Mouse (Mus musculus) fat pad, adult 2 months (tissue): ENCODE measurements around the gene Srpx.

ENCODE experiments used
- DNase-seq: peaks from one replicate; pipeline ENCODE4 v3.0.0-alpha.2; 2011; ENCODE audit warnings: low read depth, low spot score; ENCODE audit errors: extremely low read depth

Srpx gene

GRCm38 (mm10) chrX:10117065-10117719 is at the start of gene Srpx:
Srpx (minus strand) TSS chrX:10117709.
- no peak for DNase-seq

DNA sequence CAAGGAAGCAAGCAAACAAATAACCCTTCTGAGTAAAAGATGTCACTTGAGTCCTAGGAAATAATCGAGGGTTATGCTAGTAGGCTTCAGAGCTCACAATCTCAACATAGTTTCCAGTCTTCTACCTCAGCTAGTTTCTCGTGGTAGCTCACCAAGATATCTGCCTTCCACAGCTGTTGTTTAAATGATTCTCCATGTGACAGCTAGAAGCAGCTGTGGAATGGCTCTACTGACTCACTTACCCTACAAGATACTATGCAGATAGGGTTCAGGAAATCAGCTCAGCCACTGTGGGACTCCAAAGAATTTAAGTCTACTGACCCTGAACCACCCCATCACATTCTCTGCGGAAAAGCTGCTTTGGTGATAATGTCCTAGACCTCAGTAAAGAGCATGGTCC is 34.9 kb upstream of the Srpx start:
- no peak for DNase-seq

GRCm38 (mm10) chrX:10115780-10116179 is 1.7 kb downstream of the Srpx start:
- no peak for DNase-seq

DNA sequence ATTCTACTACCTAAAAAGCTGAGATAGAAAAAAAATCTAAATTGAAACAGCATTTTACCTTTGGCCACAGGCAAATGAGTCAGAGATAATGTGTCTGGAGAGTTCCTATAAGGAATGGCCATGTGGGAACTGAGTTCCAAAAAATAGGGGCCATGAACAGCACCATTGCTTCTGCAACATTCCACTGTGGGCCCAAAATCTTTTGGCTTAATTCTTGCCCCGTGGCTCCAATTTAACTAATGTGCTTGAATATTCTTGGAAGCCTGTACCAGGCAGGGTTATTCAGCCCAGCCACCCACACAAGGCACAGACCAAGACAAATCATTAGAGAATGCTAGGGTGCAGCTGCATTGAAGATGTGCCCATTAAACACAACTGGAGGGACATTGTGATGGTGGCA is 6.8 kb downstream of the Srpx start:
- DNase-seq = no peak

- DNase-seq = peak; percentile 16
Measured at GRCm38 (mm10) chrX:10108558-10108957, 9.0 kb downstream of the Srpx start.

- no peak for DNase-seq
Measured at GRCm38 (mm10) chrX:10105475-10105874, 12.0 kb downstream of the Srpx start.

GRCm38 (mm10) chrX:10102739-10103138 is 14.8 kb downstream of the Srpx start:
- no peak for DNase-seq

DNA sequence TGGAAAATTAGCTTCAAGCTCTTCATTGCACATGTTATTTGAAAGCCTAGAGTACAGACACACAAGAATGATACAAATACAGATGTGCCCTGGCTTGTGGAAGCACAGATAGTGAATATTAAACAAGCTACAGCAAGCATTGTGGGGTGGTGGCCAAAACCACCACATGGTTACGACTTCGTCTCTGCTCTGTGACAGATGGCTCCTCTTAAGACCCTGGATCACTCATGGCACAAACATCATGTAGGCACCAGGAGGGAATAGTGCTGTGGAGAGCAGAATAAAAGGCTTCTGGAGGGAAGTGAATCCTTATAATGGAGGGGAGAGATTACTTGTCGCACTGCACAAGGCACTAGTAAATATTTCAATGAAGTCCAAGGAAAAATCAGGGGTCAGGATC is 21.7 kb downstream of the Srpx start:
- no peak for DNase-seq

DNA sequence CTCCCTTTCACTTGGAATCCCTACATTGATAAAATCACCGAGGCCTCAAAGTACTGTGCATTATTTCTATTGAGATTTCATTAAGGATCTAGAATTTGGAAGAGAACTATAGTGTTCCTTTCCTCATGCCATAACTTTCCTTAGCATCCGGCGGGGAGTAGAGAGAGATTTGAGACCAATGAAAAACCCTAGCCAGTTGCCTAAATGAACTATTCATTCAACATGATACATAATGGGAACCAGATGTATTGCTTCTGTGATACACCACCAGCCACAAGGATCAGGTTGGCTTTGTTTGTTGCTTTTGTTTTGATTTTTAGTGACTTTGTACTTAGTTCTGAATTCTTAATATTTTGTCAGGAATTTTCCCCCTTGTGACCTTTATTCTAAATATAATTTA is 37.1 kb downstream of the Srpx start:
- no peak for DNase-seq

DNA sequence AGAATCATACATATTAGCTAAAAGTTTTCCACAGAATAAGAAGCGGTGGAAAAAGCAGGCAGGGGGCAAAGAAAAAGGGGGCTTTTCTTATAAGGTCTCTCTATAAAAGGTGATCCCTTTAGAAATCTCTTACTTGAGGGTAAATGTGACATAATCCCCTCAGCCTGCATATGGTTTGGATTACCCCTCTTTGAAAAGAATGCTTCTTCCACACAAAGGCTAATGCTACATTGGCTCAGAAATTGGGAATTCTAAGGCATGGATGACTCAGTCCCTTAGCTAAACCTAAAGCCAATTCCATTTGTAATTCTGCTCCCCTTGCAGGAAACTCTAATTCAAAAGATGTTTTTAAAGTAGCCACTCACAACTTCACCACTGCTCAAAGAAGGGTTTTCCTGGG is 37.5 kb downstream of the Srpx start:
- DNase-seq = no peak

- DNase-seq = no peak
Measured at GRCm38 (mm10) chrX:10073966-10074365, 43.5 kb downstream of the Srpx start.

DNA sequence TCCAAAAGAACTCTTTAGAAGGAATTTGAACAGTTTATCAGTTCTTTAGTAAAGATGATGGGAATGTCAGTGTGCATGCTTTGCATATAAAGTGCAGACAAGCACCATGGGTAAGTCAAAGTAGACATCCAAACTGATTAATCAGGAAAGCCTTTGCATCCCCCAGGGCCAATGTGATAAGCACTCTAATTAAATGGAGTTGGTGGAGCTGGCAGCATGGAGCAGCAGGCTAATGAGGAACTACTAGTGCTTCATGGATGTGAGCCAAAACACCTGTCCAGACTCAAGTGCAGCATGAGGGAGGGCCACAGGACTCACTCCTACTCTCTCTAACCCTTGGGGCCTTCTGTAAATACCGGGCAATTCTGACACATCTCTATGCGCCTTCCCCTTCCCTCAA is 46.0 kb downstream of the Srpx start:
- no peak for DNase-seq

- no peak for DNase-seq
Measured at GRCm38 (mm10) chrX:10070689-10071088, 46.8 kb downstream of the Srpx start.

DNA sequence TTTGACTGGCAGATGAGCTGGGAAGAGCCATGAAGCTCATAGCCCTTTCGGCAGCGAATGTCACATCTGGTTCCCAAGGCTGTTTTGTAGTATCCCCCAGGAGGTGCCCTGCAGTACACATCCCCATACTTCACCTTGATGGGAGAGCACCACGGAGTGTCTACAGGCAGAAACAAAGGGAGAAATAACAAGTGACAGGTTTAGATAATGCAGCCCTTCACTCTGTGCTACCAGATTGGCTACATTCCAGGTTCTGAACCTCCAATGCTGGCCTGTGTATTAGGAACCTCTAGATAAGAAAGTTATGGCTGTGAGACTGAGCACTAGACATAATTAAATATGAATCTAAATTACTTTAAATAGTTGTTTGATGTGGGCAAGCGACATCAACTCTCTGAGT is 48.1 kb downstream of the Srpx start:
- DNase-seq = no peak

DNA sequence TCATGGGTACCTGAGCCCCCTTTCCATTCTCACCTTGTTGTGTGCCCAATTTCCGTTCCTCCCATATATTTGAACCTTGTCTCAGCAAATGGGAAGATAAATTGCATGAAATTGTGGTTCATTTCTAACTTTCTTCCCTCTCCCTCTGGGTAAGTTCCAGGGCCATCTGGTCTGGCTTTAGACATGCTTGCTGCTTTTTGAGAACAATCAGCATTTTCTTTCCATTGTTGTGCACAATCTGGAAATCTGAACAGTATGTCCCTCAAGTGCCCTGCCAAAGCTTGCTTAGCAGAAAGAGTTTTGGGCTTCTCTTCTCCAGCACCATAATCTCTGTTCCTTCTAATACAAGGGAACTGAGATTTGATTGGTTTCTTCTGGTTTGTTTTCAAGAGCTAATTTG is 53.7 kb downstream of the Srpx start:
- no peak for DNase-seq

DNA sequence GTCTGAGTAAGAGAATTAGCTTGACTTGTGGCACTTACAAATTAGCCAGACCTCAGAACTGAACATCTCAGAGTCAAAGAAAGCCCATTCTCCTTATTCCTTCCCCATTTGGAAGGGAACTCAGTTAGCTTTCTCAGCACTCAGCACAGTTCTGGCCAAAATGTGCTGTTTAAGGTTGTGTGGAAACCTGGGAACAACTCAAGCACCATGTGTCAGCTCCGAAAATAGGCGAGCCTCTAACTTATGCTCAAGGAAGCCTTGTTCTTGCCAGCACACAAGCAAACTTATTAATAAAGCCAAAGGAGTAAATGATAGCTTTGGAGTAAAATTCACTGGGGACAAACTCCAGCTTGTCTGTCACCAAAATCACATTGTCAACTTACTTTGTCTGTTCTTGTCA is 54.1 kb downstream of the Srpx start:
- no peak for DNase-seq

GRCm38 (mm10) chrX:10062201-10062600 is 55.3 kb downstream of the Srpx start:
- DNase-seq = no peak

DNA sequence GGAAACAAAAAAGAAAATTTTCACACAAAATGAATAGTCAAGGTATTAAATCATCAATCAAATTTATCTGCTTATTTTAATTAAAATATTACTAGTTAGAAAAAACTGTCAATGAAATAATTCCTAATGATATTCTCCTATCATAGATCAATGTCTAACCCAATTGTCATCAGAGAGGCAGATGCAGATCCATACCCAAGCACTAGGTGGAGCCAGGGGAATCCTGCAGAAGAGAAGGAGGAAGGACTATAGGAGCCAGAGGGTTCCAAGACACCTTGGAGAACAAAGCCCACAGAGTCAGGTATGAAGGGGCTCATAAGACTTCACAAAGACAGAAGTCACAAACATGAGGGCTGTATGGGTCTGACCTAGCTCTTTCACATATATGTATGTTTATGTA is 82.8 kb downstream of the Srpx start:
- no peak for DNase-seq

GRCm38 (mm10) chrX:10010202-10010601 is 107.3 kb downstream of the Srpx start:
- no peak for DNase-seq

DNA sequence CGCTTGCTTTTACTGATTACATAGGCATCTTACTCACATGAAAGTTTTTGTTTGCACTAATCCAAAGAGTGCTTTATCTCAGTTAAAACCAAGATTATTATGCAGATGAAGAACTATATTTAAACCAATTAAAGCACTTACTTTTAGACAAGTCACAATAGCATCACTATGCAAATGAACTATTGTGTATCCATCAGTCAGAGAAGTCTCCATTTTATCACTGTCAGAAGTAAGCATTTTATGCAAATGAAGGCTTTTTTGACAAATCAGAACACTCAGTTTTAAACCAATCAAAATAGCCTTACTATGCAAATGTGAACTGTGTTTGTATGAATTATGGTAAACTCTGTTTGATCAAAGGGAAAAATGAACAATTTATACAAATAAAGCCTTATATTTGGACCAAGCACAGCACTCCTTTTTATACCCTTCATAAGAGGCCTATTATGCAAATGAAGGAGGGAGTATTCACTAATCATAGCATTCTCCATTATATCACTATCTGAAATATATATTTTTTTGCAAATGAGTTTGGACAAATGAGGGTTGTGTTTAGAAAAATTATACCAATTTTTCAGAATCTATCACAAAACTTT is 109.7 kb downstream of the Srpx start:
- no peak for DNase-seq

- DNase-seq = no peak
Measured at GRCm38 (mm10) chrX:10005946-10006345, 111.6 kb downstream of the Srpx start.

DNA sequence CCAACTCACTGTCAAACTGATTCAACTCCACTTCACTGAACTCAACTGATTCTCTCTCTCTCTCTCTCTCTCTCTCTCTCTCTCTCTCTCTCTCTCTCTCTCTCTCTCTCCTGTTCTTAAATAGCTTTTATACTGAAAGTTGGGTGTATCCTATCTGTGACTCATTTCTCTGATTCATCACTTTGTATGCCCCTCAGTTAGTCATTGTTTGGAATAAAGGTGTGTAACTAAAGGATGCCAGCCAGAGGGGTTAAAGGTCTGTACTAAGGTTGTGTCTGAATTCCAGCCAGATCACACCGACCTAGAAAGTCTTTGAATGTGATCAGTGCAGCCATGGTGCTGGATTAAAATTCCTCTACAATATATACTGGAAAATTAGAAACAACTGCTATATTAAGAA is 116.8 kb downstream of the Srpx start:
- no peak for DNase-seq
